Mouse (Mus musculus) stomach, postnatal 0 days (tissue): Measurements from ENCODE around the gene Vwce.

Experiments
- CTCF ChIP-seq: IDR thresholded peaks from 2 replicates; pipeline ENCODE4 v1.5.1; 2016; ENCODE audit warnings: antibody characterized with exemption, low read depth, mild to moderate bottlenecking, moderate library complexity
- EP300 ChIP-seq: optimal IDR thresholded peaks from 2 replicates; pipeline ENCODE3; 2016; ENCODE audit warnings: antibody characterized with exemption

DNA sequence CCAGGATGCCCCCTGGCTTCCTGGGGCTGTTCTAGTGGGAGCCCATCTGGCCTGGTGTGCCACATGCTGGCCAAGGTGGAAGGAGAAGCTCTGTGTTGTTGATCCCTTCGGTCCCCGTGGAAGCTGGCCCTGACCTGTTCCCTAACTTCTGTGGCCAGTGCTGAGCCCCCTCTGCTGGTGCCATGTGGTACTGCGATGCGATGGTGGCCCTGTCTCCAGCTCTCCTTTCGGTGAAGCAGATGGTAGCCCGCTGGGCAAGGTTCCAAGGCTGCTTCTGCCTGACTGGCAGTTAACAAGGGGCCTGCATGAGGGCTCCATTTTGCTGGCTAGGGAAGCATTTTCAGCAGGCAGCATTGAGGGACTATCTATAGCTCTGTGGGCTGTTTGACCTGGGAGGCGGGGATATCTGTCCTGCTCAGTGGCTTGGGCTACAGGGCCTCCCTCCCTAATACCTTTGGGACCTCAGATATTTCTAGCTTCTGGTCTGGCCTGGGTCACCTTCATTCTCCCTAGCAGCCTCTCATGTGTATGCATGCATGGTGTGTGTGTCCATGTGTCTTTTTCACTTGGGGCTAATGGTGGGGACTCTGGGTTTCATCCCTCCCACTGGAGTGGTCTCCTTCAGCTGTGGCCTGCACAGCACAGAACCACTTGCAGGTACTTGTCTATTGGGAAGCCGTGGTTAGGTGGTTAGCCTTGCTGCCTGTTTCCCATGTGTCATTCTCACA lies 75.5 kb downstream of the Vwce start:
- TF ChIP-seq CTCF, result peak; percentile 98
- no peak for TF ChIP-seq EP300
